Mouse (Mus musculus) liver, postnatal 0 days (tissue): ENCODE results near the gene Rnf34.

Experiments used
- CTCF ChIP-seq: sonication (generic); IDR thresholded peaks from 2 replicates; pipeline ENCODE4 v1.5.1; 2016; ENCODE audit warnings: antibody characterized with exemption, low read depth
- EP300 ChIP-seq: IDR thresholded peaks from 2 replicates; pipeline ENCODE4 v1.6.1; 2016; ENCODE audit warnings: antibody characterized with exemption, low read depth, mild to moderate bottlenecking

DNA sequence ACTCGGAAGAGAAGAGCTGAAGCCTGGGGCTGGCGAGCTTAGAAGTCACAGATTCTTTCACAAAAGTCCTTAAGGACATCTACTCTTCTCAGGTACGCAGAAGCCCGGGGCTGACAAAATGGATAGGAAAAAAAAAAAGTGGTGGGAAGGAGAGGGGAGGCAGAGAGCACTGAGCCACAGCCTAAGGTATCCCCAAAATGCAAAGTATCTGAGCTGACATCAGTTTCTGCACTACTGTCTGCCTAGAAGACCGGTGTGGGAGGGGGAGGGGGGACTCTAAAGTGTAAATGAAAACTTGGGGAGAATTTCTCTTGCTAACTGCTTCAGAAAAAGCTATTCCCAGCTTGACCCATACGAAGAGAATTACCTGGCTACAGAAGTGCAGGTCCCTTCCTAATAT lies 48.3 kb downstream of the Rnf34 start:
- TF ChIP-seq CTCF (no peak), EP300 (no peak)
